Mouse (Mus musculus): ENCODE measurements around the gene Ireb2. TPM values are rescaled to one million over a fixed set of nuclear protein-coding genes. Genes with fewer than 3 reads are reported as not detected.

The Ireb2 gene
- polyA plus RNA-seq (2012; rRNA removed) (39.2 and 39.9 TPM in 2 replicates), polyA plus RNA-seq (2014; fragmentation: Nextera tagmentation; extraction: Ambion mirVana) (38.0 and 43.0 TPM in 2 replicates)

DNA sequence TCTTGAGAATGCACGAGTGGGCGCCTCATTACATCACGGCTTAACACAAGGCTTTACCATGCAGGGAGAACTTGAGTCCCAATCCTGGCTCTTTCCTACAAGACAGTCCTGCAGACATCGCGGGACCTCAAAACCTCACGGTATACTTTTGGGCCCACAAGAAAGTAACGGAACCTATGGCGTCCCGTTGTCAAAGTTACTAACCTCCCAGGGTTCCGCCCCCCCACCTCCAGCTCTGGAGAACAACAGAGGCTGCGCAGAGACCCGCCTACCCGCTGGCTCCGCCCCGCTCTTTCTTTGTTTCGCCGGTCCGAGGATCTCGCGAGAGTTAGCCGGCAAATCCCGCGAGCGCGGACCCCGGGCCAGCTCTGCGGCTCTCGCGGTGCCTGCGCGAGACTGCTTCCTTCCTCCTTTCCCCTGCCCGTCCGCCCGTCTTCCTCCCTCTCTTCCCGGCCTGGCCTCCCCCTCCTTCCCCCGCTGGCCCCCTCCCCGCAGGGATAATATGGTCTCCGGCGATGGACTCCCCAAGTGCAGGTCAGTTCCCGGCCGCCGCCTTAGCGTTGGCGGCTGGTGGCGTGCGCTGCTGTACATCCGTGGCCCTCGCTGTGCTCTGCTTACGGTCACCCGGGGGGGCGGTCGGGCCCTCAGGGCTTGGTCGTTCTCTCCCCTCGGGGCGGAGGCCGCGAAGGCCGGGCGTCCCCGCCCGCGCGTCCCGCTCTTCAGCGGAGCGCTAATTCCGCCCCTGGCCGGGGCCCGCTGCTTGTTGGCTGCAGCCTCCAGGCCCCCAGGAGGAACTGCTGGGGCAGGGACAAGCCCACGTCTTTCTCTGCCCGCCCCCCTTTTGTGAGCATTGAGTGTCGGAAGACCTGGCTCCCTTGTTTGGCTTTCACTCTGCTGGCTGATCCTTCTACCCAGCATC lies at the start of gene Ireb2:
Gene Ireb2, plus strand, starts transcription at position 427 of the 919 bp plus-strand sequence.
- H3K9me3 ChIP-seq (ENCODE audit: control insufficient read depth, low read length) = no peaks in the 10 kb centered on the region
- peak within 1 kb of the TSS; percentile 64 for H3K4me2 ChIP-seq (replicated peaks; ENCODE audit: low read depth, low read length, severe bottlenecking)
- H3K27me3 ChIP-seq (ENCODE audit: control insufficient read depth, insufficient read depth, low read length) = no peaks in the 10 kb centered on the region
- peaks cover 8% of the 10 kb centered on the region; the same call in 1 of the 2 replicates for H3K4me1 ChIP-seq (ENCODE audit: control insufficient read depth, insufficient read depth, low read length)
- H3K9ac ChIP-seq (ENCODE audit: low read depth, low read length, severe bottlenecking) = peak within 1 kb of the TSS; percentile 100
- peak; percentile 99 for ATAC-seq (ENCODE audit: low FRiP score, low read depth)
- under 1% methylated on average over 66 of the region's 72 CpGs for WGBS
- peak; percentile 98 for DNase-seq (ENCODE audit: low spot score)
- peak; percentile 51; the same call in 1 of the 2 replicates for TF ChIP-seq POLR2A (IDR thresholded peaks at IDR 0.05; ENCODE audit: borderline replicate concordance, extremely low read depth, insufficient read depth, insufficient read length)
- H3K4me3 ChIP-seq (replicated peaks; ENCODE audit: low read length) = peak within 1 kb of the TSS; percentile 97
- peaks cover 29% of the 10 kb centered on the region for H3K36me3 ChIP-seq (ENCODE audit: control insufficient read depth, insufficient read depth, low read length)
- peak within 1 kb of the TSS; percentile 94 for H3K27ac ChIP-seq (replicated peaks; ENCODE audit: low read depth, low read length)

DNA sequence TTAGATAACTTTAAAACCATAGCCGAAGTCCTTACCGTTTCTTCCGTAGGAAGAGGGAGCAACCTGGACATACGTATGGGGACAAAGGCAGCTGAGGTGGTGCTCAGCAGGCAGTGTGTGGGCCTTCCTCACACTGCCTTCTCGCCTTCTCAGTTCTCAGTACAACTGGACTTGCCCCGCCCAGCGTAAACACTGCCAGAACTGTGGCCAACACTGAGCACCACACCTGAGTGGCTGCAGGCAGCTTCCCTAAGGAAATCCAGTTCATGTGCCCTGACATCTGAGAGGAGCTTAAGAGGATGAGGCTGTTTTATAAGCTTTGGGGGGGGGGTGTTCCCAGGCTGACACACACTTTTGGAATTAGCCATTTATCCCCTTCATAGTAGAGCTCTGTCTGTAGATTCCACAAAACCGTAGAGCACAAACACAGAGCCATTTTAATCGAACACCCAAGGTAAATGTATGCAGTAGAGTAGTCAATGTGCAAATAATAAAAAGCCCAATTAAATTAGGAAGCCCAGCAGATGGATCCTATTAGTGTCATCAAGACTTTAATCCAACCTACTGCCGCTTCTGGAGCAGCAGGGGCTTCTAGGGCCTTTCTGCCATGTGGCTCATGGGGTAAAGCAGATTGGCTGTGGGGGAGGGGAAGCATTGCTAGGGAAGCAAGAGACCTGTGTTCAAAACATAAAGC lies 46.9 kb upstream of the Ireb2 start:
- Histone ChIP-seq H3K9me3 (ENCODE audit: control insufficient read depth, low read length) (no peaks in the 10 kb centered on the region), H3K27me3 (ENCODE audit: control insufficient read depth, insufficient read depth, low read length) (no peaks in the 10 kb centered on the region), H3K36me3 (ENCODE audit: control insufficient read depth, insufficient read depth, low read length) (no peaks in the 10 kb centered on the region), H3K4me1 (ENCODE audit: control insufficient read depth, insufficient read depth, low read length) (peaks cover 14% of the 10 kb centered on the region), H3K4me3 (replicated peaks; ENCODE audit: low read length) (no peak overlapping the region), H3K27ac (replicated peaks; ENCODE audit: low read depth, low read length) (no peak overlapping the region), H3K4me2 (replicated peaks; ENCODE audit: low read depth, low read length, severe bottlenecking) (no peak overlapping the region), H3K9ac (ENCODE audit: low read depth, low read length, severe bottlenecking) (no peak overlapping the region)
- no peak for TF ChIP-seq POLR2A (IDR thresholded peaks at IDR 0.05; ENCODE audit: borderline replicate concordance, extremely low read depth, insufficient read depth, insufficient read length)
- 32% methylated on average over 10 of the region's 10 CpGs for WGBS
- ATAC-seq (ENCODE audit: low FRiP score, low read depth) (no peak; the same call in 1 of the 2 replicates), DNase-seq (ENCODE audit: low spot score) (no peak)

DNA sequence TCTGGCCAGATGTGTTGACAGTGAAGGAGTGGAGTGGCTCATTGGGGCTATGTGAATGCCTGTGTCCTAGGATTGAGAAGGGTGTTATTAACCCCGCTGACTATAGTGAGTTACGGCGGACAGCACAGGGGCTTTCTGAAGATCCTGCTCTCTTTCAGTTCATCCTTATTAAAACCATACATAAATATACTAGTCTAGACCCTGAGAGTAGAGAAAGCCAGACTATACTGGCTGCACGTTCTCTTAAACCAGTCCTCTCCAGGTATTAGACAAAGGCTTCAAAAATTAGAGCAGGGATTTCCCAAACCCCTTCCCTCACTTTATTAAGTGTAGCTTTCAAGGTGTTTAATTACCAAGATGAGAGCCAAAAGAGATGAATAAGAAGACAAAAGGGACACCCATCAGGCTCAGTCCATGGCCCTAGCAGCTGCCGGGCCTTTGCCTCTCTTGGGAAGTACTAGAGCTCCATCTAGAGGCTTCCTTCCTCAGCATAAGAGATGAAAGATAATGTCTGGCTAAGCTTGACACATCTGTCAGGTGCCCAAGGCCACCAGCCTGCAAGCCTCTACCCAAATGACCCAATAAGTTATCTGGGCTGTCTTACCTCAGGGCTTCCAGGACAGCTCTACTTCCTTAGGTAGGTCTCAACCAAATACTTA lies 42.0 kb upstream of the Ireb2 start:
- 43% methylated on average over 5 of the region's 5 CpGs for WGBS
- Histone ChIP-seq H3K9ac (ENCODE audit: low read depth, low read length, severe bottlenecking) (no peak overlapping the region), H3K27ac (replicated peaks; ENCODE audit: low read depth, low read length) (no peak overlapping the region), H3K4me2 (replicated peaks; ENCODE audit: low read depth, low read length, severe bottlenecking) (no peak overlapping the region), H3K36me3 (ENCODE audit: control insufficient read depth, insufficient read depth, low read length) (no peaks in the 10 kb centered on the region), H3K9me3 (ENCODE audit: control insufficient read depth, low read length) (no peaks in the 10 kb centered on the region), H3K4me1 (ENCODE audit: control insufficient read depth, insufficient read depth, low read length) (peaks cover 9% of the 10 kb centered on the region), H3K4me3 (replicated peaks; ENCODE audit: low read length) (no peak overlapping the region), H3K27me3 (ENCODE audit: control insufficient read depth, insufficient read depth, low read length) (no peaks in the 10 kb centered on the region)
- DNase-seq (ENCODE audit: low spot score) = peak; percentile 79
- peak; percentile 85 for ATAC-seq (ENCODE audit: low FRiP score, low read depth)
- TF ChIP-seq POLR2A (IDR thresholded peaks at IDR 0.05; ENCODE audit: borderline replicate concordance, extremely low read depth, insufficient read depth, insufficient read length) = no peak

DNA sequence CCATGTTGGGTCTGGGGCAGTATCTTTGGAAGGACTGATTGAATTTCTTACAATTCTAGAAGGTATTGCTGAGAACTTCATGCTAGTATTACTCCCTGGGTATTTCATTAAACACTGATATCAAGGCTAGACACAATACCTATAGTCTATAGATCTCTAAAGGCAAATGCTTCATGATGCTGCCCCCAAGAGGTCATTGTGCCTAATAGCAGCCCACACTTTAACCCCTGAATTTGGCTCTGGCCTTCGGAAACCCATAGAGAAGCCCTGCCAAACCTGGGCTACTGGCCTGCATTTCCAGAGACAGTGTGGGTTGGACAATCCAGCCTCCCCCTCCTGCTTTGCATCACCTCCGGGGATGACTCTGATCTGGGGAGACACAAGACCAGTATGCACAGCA lies 33.8 kb upstream of the Ireb2 start:
- Histone ChIP-seq H3K9me3 (ENCODE audit: control insufficient read depth, low read length) (no peaks in the 10 kb centered on the region), H3K4me3 (replicated peaks; ENCODE audit: low read length) (no peak overlapping the region), H3K4me1 (ENCODE audit: control insufficient read depth, insufficient read depth, low read length) (no peaks in the 10 kb centered on the region), H3K27ac (replicated peaks; ENCODE audit: low read depth, low read length) (no peak overlapping the region), H3K36me3 (ENCODE audit: control insufficient read depth, insufficient read depth, low read length) (no peaks in the 10 kb centered on the region), H3K27me3 (ENCODE audit: control insufficient read depth, insufficient read depth, low read length) (no peaks in the 10 kb centered on the region), H3K9ac (ENCODE audit: low read depth, low read length, severe bottlenecking) (no peak overlapping the region), H3K4me2 (replicated peaks; ENCODE audit: low read depth, low read length, severe bottlenecking) (no peak overlapping the region)
- TF ChIP-seq POLR2A (IDR thresholded peaks at IDR 0.05; ENCODE audit: borderline replicate concordance, extremely low read depth, insufficient read depth, insufficient read length) = no peak
- ATAC-seq (ENCODE audit: low FRiP score, low read depth) (no peak), DNase-seq (ENCODE audit: low spot score) (peak; percentile 36)
- WGBS = 30% methylated on average over 2 of the region's 2 CpGs

DNA sequence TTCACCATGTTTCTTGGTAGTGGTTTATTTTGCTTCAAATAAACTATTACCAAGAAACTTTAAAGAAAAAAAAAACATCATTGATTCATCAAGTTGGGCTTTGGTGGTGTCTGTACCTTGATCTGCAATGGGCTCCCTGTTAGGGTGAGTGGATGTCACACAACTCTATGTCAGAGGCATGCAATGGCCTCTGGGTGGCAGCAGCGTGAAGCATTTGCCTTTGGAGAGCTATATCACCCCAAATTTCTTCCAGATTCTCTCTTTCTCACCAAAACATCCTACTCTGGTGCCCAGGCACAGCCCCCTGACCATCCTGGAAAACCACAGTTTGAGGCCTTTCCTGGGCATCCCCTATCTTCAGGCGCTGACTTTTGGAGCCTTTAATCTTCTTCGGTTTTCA lies 33.0 kb upstream of the Ireb2 start:
- H3K9ac ChIP-seq (ENCODE audit: low read depth, low read length, severe bottlenecking) = no peak overlapping the region
- no peak overlapping the region for H3K4me3 ChIP-seq (replicated peaks; ENCODE audit: low read length)
- no peaks in the 10 kb centered on the region for H3K4me1 ChIP-seq (ENCODE audit: control insufficient read depth, insufficient read depth, low read length)
- no peaks in the 10 kb centered on the region for H3K9me3 ChIP-seq (ENCODE audit: control insufficient read depth, low read length)
- no peak for TF ChIP-seq POLR2A (IDR thresholded peaks at IDR 0.05; ENCODE audit: borderline replicate concordance, extremely low read depth, insufficient read depth, insufficient read length)
- H3K27me3 ChIP-seq (ENCODE audit: control insufficient read depth, insufficient read depth, low read length) = no peaks in the 10 kb centered on the region
- no peak for ATAC-seq (ENCODE audit: low FRiP score, low read depth)
- no peak overlapping the region for H3K27ac ChIP-seq (replicated peaks; ENCODE audit: low read depth, low read length)
- H3K4me2 ChIP-seq (replicated peaks; ENCODE audit: low read depth, low read length, severe bottlenecking) = no peak overlapping the region
- H3K36me3 ChIP-seq (ENCODE audit: control insufficient read depth, insufficient read depth, low read length) = no peaks in the 10 kb centered on the region
- 39% methylated on average over 3 of the region's 3 CpGs for WGBS
- DNase-seq (ENCODE audit: low spot score) = peak; percentile 69

Measured in limb, embryonic 14.5 days (tissue).